Mouse (Mus musculus) embryonic facial prominence, embryonic 13.5 days (tissue): ENCODE measurements at regions not wholly inside any gene's neighbourhood (a gene's known extent, or its start where the extent isn't known, plus 50 kb on each side); places are given as distances from the start of the nearest gene placed in this dataset.
"Not testable (repeated sequence)": the region's sequence is repeated elsewhere in the genome, so short reads cannot be mapped to it uniquely, and the experiment has no call there.

ENCODE experiments used
- ATAC-seq: fragments of 200-750 bp; cut with Nextera tagmentation; 2 replicates; pipeline ENCODE4 v1.8.0; 2017; ENCODE audit warnings: low read depth; ENCODE audit not compliant: insufficient number of reproducible peaks, insufficient read depth, low FRiP score, low TSS enrichment
- H3K27ac ChIP-seq: fragments of 300-500 bp; sonication (generic); 2 replicates; pipeline ENCODE4 v1.5.1; 2015; ENCODE audit warnings: moderate library complexity, mild to moderate bottlenecking, inconsistent platforms
- H3K27me3 ChIP-seq: fragments of 300-500 bp; sonication (generic); 2 replicates; pipeline ENCODE4 v1.6.1; 2015; ENCODE audit warnings: mild to moderate bottlenecking, inconsistent platforms
- H3K36me3 ChIP-seq: fragments of 300-500 bp; sonication (generic); 2 replicates; pipeline ENCODE4 v1.6.1; 2015; ENCODE audit warnings: mild to moderate bottlenecking, inconsistent platforms
- H3K4me1 ChIP-seq: fragments of 300-500 bp; sonication (generic); 2 replicates; pipeline ENCODE4 v1.6.1; 2015; ENCODE audit warnings: inconsistent platforms
- H3K4me2 ChIP-seq: fragments of 300-500 bp; sonication (generic); 2 replicates; pipeline ENCODE4 v1.6.1; 2015; ENCODE audit warnings: moderate library complexity, mild to moderate bottlenecking, inconsistent platforms
- H3K4me3 ChIP-seq: fragments of 300-500 bp; sonication (generic); 2 replicates; pipeline ENCODE4 v1.5.1; 2015; ENCODE audit warnings: mild to moderate bottlenecking, inconsistent platforms
- H3K9ac ChIP-seq: fragments of 300-500 bp; sonication (generic); 2 replicates; pipeline ENCODE4 v1.6.1; 2015; ENCODE audit warnings: mild to moderate bottlenecking, inconsistent platforms
- H3K9me3 ChIP-seq: fragments of 300-500 bp; sonication (generic); 2 replicates; pipeline ENCODE4 v1.6.1; 2016; ENCODE audit warnings: inconsistent platforms
- WGBS: fragments of 180-500 bp; shearing (Covaris S2); methylation state at CpG from one replicate; pipeline ENCODE4 v1.1.7; 2015; ENCODE audit warnings: mixed read lengths; 5-methylcytosine and 5-hydroxymethylcytosine counted together

GRCm38 (mm10) chr17:13654606-13655005 lies 105.7 kb upstream of the Afdn start:
- not testable (repeated sequence) for H3K9me3 ChIP-seq, H3K27me3 ChIP-seq, H3K27ac ChIP-seq, ATAC-seq, H3K4me3 ChIP-seq, H3K36me3 ChIP-seq, H3K9ac ChIP-seq, H3K4me2 ChIP-seq
- H3K4me1 ChIP-seq = peaks cover 25% of the 10 kb centered on the region
- 61% methylated on average over 1 of the region's 1 CpGs for WGBS

GRCm38 (mm10) chr17:13656065-13656464 lies 104.3 kb upstream of the Afdn start:
- no peak for ATAC-seq
- peaks cover 29% of the 10 kb centered on the region for H3K4me1 ChIP-seq
- H3K27me3 ChIP-seq = no peaks in the 10 kb centered on the region
- H3K4me3 ChIP-seq = no peak overlapping the region
- H3K9ac ChIP-seq = no peak overlapping the region
- H3K4me2 ChIP-seq = peak overlapping the region; percentile 44
- H3K36me3 ChIP-seq = no peaks in the 10 kb centered on the region
- H3K27ac ChIP-seq = no peak overlapping the region
- no peaks in the 10 kb centered on the region for H3K9me3 ChIP-seq
- 17% methylated on average over 3 of the region's 3 CpGs for WGBS

- H3K36me3 ChIP-seq = no peaks in the 10 kb centered on the region
- H3K4me2 ChIP-seq = peak overlapping the region; percentile 44
- 2% methylated on average over 11 of the region's 15 CpGs for WGBS
- H3K4me1 ChIP-seq = peaks cover 29% of the 10 kb centered on the region
- H3K27ac ChIP-seq = no peak overlapping the region
- H3K4me3 ChIP-seq = peak overlapping the region; percentile 14; the same call in 1 of the 2 replicates
- H3K9ac ChIP-seq = no peak overlapping the region
- no peaks in the 10 kb centered on the region for H3K9me3 ChIP-seq
- H3K27me3 ChIP-seq = no peaks in the 10 kb centered on the region
- no peak for ATAC-seq
These were observed 103.7 kb upstream of the Afdn start for GRCm38 (mm10) chr17:13656485-13657181.

GRCm38 (mm10) chr17:13657182-13657562 lies 103.2 kb upstream of the Afdn start:
- no peak for ATAC-seq
- H3K36me3 ChIP-seq = no peaks in the 10 kb centered on the region
- H3K9me3 ChIP-seq = no peaks in the 10 kb centered on the region
- H3K27ac ChIP-seq = no peak overlapping the region
- H3K4me3 ChIP-seq = no peak overlapping the region
- no peaks in the 10 kb centered on the region for H3K27me3 ChIP-seq
- peaks cover 29% of the 10 kb centered on the region for H3K4me1 ChIP-seq
- WGBS = 36% methylated on average over 10 of the region's 10 CpGs
- H3K4me2 ChIP-seq = no peak overlapping the region; the same call in 1 of the 2 replicates
- no peak overlapping the region for H3K9ac ChIP-seq

GRCm38 (mm10) chr17:13657656-13658292 lies 102.6 kb upstream of the Afdn start:
- WGBS = 53% methylated on average over 9 of the region's 9 CpGs
- Histone ChIP-seq H3K9ac (no peak overlapping the region), H3K4me1 (peaks cover 29% of the 10 kb centered on the region), H3K27me3 (no peaks in the 10 kb centered on the region), H3K4me3 (no peak overlapping the region), H3K27ac (0 out of 2 replicates have a peak overlapping the region, but pooled peaks have one; percentile 60), H3K9me3 (no peaks in the 10 kb centered on the region), H3K4me2 (no peak overlapping the region), H3K36me3 (no peaks in the 10 kb centered on the region)
- no peak for ATAC-seq

- H3K9ac ChIP-seq = no peak overlapping the region
- H3K27me3 ChIP-seq = no peaks in the 10 kb centered on the region
- 30% methylated on average over 3 of the region's 3 CpGs for WGBS
- H3K36me3 ChIP-seq = no peaks in the 10 kb centered on the region
- no peaks in the 10 kb centered on the region for H3K9me3 ChIP-seq
- no peak overlapping the region for H3K4me3 ChIP-seq
- peak overlapping the region; percentile 60 for H3K27ac ChIP-seq
- ATAC-seq = no peak
- H3K4me2 ChIP-seq = peak overlapping the region; percentile 35
- H3K4me1 ChIP-seq = peaks cover 29% of the 10 kb centered on the region
These were observed 101.9 kb upstream of the Afdn start for GRCm38 (mm10) chr17:13658321-13658978.

- H3K27ac ChIP-seq = peak overlapping the region; percentile 60
These were observed 101.2 kb upstream of the Afdn start for GRCm38 (mm10) chr17:13659103-13659502.

GRCm38 (mm10) chr17:13659943-13660342 lies 100.4 kb upstream of the Afdn start:
- 77% methylated on average over 4 of the region's 4 CpGs for WGBS
- ATAC-seq = no peak
- peaks cover 29% of the 10 kb centered on the region for H3K4me1 ChIP-seq
- no peak overlapping the region for H3K4me2 ChIP-seq
- no peaks in the 10 kb centered on the region for H3K36me3 ChIP-seq
- no peak overlapping the region for H3K4me3 ChIP-seq
- no peak overlapping the region for H3K27ac ChIP-seq
- H3K9ac ChIP-seq = no peak overlapping the region
- H3K27me3 ChIP-seq = no peaks in the 10 kb centered on the region
- no peaks in the 10 kb centered on the region for H3K9me3 ChIP-seq

More at GRCm38 (mm10) chr17:13659103-13659502, 101.2 kb upstream of the Afdn start:
- ATAC-seq = 0 out of 2 replicates have a peak, but pooled peaks have one; percentile 26
- H3K4me2 ChIP-seq = peak overlapping the region; percentile 35
- WGBS = 13% methylated on average over 8 of the region's 8 CpGs
- H3K27me3 ChIP-seq = no peaks in the 10 kb centered on the region
- H3K36me3 ChIP-seq = no peaks in the 10 kb centered on the region
- no peak overlapping the region for H3K9ac ChIP-seq
- no peak overlapping the region for H3K4me3 ChIP-seq
- peaks cover 29% of the 10 kb centered on the region for H3K4me1 ChIP-seq
- no peaks in the 10 kb centered on the region for H3K9me3 ChIP-seq

GRCm38 (mm10) chr17:13661023-13661422 lies 99.3 kb upstream of the Afdn start:
- no peak overlapping the region for H3K9ac ChIP-seq
- H3K4me1 ChIP-seq = peaks cover 28% of the 10 kb centered on the region
- no peak overlapping the region for H3K4me2 ChIP-seq
- H3K9me3 ChIP-seq = no peaks in the 10 kb centered on the region
- no peak overlapping the region for H3K27ac ChIP-seq
- no peak for ATAC-seq
- 90% methylated on average over 8 of the region's 8 CpGs for WGBS
- H3K36me3 ChIP-seq = no peaks in the 10 kb centered on the region
- H3K27me3 ChIP-seq = no peaks in the 10 kb centered on the region
- no peak overlapping the region for H3K4me3 ChIP-seq

GRCm38 (mm10) chr17:13662152-13662551 lies 98.2 kb upstream of the Afdn start:
- H3K27me3 ChIP-seq = no peaks in the 10 kb centered on the region
- H3K4me1 ChIP-seq = peaks cover 19% of the 10 kb centered on the region; the same call in 1 of the 2 replicates
- 69% methylated on average over 4 of the region's 4 CpGs for WGBS
- H3K36me3 ChIP-seq = no peaks in the 10 kb centered on the region
- H3K4me2 ChIP-seq = no peak overlapping the region
- H3K4me3 ChIP-seq = no peak overlapping the region
- H3K9ac ChIP-seq = no peak overlapping the region
- H3K9me3 ChIP-seq = no peaks in the 10 kb centered on the region
- no peak for ATAC-seq
- no peak overlapping the region for H3K27ac ChIP-seq
